Mouse (Mus musculus) heart, adult 2 months (tissue): ENCODE measurements around the gene Ttll2.
"Not testable (repeated sequence)": the region's sequence is repeated elsewhere in the genome, so short reads cannot be mapped to it uniquely, and the experiment has no call there.

Experiments
- CTCF ChIP-seq: fragments of 200-600 bp; IDR thresholded peaks from 2 replicates; pipeline ENCODE4 v1.8.1; 2022; ENCODE audit warnings: antibody characterized with exemption, mild to moderate bottlenecking, moderate library complexity
- EP300 ChIP-seq: fragments of 200-500 bp; IDR thresholded peaks from 2 replicates; pipeline ENCODE4 v1.6.1; 2011; ENCODE audit warnings: low read depth, low read length, control low read depth; ENCODE audit not compliant: insufficient read depth
- POLR2A ChIP-seq: fragments of 200-500 bp; IDR thresholded peaks from 2 replicates; pipeline ENCODE4 v1.6.1; 2011; ENCODE audit warnings: mild to moderate bottlenecking, low read depth, low read length, control low read depth; ENCODE audit not compliant: insufficient read depth

DNA sequence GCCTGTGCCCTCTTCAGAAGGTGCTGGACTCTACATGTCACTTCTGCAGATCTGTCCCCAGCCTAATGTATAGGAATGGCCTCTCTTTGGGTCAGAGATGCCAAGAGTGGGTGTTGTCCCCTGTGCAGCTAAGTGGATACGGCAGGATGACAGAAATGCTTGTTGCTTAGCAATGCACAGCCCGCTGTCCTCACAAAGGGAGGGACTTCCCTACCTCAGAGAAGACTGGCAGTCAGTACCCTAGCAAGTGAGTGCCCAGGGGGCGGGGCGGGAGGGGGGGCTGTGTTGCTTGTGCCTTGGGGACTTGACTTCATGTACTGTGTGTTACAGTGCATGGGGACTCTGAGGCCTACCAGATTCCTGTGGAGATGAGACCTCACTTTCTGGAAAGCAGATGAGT, 7.3 kb upstream of the Ttll2 start:
- not testable (repeated sequence) for TF ChIP-seq CTCF, POLR2A, EP300
